Mouse (Mus musculus) cerebellum, adult (tissue): ENCODE measurements at regions not wholly inside any gene's neighbourhood (a gene's known extent, or its start where the extent isn't known, plus 50 kb on each side); places are given as distances from the start of the nearest gene placed in this dataset.
"Not testable (repeated sequence)": the region's sequence is repeated elsewhere in the genome, so short reads cannot be mapped to it uniquely, and the experiment has no call there.

ENCODE experiments used
- ATAC-seq: cut with Nextera tagmentation; 2 replicates; pipeline ENCODE4 v1.9.2; 2017; ENCODE audit warnings: mild to moderate bottlenecking, moderate library complexity, mixed read lengths; ENCODE audit not compliant: insufficient number of reproducible peaks, low FRiP score, low TSS enrichment

DNA sequence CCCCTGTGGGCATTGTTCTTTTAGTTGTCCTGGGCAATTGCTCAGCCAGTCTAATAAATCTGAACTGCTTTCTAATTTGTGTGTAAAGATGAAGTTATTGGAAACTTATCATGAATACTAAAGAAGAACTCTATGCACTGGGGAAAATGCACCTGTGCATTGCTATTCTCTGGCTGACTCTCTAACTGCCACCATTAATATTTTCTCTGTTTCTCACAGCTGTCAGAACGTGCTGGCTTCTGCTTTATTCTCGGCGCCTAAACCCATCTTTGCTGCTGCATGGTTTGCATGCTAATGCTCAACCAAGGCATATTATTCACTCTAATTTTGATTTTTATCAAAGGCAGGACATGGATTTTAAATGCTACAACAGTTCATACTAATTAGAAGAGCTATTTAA lies 128.9 kb upstream of the Gm527 start:
- ATAC-seq, result no peak

DNA sequence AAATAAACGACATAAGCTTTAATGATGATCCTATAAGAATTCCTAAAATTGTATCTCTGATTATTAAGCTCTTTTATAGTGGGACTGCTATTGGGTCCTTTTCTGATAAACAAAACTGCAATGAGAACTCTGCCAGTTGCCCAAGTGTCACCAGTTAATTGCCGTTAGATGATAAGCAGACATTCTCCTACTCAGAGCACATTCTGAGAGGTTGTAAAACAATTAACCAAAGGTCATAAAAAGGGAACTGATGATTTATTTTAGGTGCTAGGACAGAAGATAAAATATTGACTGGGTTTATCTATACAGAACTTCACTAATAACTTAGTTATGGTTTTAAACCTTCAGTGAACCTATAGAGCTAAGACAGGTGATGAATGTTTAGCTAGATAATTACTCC lies 109.2 kb upstream of the Gm527 start:
- not testable (repeated sequence) for ATAC-seq

DNA sequence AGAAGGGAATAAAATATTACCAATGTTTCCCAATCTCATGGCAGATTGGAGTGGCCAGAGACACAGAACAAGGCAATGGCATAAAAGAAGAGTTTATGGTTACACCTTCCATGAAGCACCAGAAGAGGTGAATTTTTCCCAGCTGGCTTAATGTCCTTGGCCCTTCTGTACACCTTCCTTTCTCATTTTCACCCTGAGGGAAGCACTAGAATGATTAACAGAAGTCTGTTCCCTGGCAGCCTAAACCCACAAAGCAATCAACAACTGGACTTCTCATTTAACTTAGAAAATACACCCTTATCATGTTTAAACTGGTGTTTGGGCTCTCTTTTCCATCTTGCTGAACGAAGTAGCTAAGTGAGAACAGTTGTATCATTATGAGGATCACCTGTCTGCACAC lies 107.6 kb upstream of the Gm527 start:
- ATAC-seq, result no peak

DNA sequence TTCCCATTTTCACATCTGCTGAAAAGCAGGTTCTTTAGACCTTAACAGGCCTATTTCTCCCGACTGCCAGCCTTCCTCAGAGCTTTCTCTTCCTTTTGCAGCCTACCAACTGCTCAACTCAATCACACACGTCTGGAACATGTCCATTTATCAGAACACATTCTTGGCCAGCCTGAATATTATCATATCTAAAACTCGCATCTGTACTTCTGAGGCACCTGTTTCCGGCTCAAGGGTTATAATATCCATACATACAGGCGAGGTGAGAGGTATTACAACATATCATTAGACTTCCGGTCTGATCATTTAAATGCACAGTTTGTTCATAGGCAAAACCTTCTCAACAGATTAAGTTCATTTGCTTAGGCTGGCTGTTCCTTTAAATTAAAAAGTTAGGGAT lies 101.8 kb upstream of the Gm527 start:
- ATAC-seq, result no peak

DNA sequence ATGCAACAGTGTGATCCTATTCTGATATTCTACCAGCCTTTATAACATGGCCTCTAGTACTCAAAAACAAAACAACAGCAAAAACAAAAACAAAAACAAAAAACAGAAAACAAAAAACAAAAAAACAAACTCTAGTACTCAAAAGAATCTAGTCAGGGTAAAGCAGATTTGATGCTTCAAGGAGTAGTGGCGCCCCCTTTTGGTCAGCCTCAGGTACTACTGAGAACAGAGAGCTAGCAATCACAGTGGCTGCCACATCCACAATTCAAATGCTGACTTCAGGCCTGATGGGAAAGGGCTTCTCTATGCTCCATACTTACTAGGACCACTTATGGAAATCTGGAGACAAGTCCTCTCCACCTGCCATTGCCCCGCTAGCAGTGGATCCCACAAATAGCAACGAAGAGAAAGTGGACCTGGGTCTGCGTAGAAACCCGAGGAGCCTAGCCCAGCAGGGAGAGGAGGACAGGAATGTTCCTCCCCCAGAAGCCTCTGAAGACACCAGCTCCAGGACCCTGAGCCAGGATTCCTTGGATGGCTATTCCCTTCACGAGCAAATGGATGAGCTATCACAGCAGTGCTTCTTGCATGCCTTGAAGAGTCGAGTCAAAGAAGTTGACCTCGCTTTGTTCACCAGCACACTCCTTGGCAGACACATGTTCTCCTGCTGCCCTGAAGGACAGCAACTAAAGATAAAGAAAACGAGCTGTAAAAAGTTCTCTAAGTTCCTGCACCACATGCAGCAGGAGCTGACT lies 100.5 kb upstream of the Gm527 start:
- ATAC-seq, result no peak

DNA sequence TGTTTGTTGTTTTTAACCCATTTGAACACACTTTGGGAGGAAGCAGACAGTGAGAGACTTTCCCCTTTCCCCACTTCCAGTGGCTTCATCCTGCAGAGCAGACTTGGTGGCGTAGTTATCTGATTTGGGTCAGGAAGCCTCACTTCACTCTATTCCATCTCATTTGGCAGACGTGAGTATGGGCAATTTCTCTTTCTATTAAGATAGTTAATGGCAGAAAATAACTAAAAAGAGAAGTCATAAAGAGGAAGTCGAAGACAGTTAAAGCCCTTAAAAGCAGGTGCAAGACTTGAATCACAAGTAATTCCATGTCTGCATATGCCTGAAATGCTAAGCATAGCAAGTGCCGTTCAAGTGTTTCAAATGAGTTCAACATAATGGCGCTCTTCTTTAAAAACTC lies 97.0 kb upstream of the Gm527 start:
- ATAC-seq, result no peak

DNA sequence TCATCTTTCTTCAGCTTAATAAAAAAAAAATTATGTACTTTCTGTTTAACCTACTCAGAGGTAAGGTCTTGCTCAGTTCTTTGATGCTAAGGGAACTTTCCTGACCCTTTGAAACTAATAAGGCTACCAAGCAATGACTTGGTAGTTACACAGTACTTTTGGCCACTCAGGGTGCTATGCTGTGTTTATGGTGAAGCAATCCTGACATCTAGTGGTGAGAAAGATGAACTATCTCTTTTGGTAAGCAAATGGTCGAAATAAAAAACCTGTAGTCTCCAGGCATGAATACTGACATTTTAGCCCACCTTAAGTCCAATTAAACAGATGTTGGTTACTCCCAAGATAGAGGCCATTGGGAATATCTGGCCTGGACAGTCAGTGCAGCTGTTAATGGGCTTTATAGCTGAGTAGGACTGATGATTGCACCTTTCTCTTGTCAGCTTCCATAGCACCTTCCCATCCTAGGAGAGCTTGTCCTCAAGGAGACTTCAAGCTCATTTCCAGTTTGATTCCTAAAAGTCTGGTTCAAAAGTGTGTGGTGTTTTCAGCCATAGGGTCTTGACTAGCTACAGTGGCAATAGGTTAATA lies 88.0 kb upstream of the Gm527 start:
- ATAC-seq, result peak; percentile 45; the same call in 1 of the 2 replicates

DNA sequence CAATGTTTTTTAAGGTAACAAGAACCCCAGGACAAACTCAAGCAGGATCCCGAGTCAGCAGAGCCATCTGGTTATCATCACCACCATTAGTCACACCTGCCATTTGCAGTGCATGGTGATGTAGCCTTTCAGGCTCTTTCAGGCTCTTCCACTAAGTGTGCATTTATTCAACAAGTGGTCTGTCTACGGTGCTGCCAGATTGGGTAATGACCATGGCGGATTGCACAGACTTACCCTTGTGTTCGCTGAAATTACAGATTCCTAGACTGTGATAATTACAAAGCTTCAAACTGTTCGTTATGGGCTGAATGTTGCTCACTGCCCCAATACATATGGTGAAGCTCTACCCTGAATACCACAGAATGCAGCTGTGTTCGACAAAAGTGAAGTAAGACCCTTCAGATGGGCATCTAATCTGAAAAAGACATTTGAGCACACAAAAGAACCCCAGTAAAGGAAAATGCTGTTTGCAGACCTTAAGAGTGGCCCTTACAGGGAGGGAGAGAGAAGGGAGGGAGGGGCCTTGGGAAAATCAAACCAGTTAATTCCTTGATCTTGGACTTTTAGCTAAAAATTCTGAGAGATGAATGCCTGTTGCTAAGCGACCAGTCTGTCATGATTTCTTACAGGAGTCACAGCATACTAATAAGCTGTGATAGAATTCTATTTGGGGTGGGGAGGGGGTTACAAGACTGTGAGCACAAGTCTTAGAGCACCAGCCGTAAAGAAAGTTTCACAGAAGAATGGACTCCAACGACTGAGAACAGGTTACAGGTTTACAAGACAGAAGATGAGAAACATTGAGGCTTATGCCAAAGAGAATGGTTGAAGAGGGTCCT lies 85.2 kb upstream of the Gm527 start:
- no peak for ATAC-seq

DNA sequence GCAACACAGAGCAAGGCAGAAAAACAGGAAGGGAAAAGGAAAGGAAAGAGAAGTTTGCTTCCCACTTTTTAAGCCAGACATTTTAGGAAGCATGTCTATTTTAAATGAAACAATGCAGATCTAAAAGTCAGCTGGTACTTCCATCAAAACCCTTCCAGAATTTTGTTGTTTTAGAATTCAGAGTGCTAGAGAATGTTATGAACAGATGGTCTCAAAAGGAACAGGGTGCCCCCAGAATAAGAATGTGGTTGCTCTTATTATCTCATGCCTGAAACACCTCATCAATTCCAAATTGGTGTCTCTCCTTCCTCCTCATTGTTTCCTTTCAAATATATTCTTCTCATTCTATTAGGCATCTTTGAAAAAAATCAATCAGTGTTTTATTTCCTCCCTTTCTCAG lies 60.0 kb upstream of the Gm527 start:
- ATAC-seq, result no peak
